Mouse (Mus musculus): Measurements from ENCODE around the gene Slc27a3. TPM values are rescaled to one million over a fixed set of nuclear protein-coding genes. Genes with fewer than 3 reads are reported as not detected.

The Slc27a3 gene
- polyA plus RNA-seq, 1 experiment, result 10.4 TPM

GRCm38 (mm10) chr3:90412312-90413010 is 22.7 kb upstream of the Slc27a3 start:
- Histone ChIP-seq H3K4me1 (ENCODE audit: control insufficient read depth, insufficient read depth, insufficient read length) (no peaks in the 10 kb centered on the region), H3K27me3 (ENCODE audit: control insufficient read depth, insufficient read depth, low read length) (no peaks in the 10 kb centered on the region), H3K4me3 (ENCODE audit: extremely low read depth, insufficient read depth, insufficient read length) (no peak overlapping the region), H3K36me3 (ENCODE audit: control insufficient read depth, insufficient read depth, low read length) (peaks cover 21% of the 10 kb centered on the region), H3K27ac (ENCODE audit: insufficient read depth, low read length) (no peak overlapping the region)
- WGBS, result 57% methylated on average over 5 of the region's 5 CpGs
- TF ChIP-seq POLR2A (IDR thresholded peaks at IDR 0.05; ENCODE audit: low read depth, low read length) (no peak), CTCF (IDR thresholded peaks at IDR 0.05; ENCODE audit: extremely low read depth, insufficient read depth, insufficient read length, insufficient replicate concordance) (peak; percentile 95; the same call in 1 of the 2 replicates)
- peak in 1 of 2 experiments; percentile 62 for DNase-seq (ENCODE audit: low read depth in 1 of 2, low spot score in 2 of 2)

GRCm38 (mm10) chr3:90408721-90409120 is 19.0 kb upstream of the Slc27a3 start:
- H3K27me3 ChIP-seq (ENCODE audit: control insufficient read depth, insufficient read depth, low read length), result no peaks in the 10 kb centered on the region
- no peak for DNase-seq (ENCODE audit: low read depth in 1 of 2, low spot score in 2 of 2)
- WGBS, result 57% methylated on average over 3 of the region's 3 CpGs
- H3K36me3 ChIP-seq (ENCODE audit: control insufficient read depth, insufficient read depth, low read length), result peaks cover 27% of the 10 kb centered on the region
- TF ChIP-seq CTCF (IDR thresholded peaks at IDR 0.05; ENCODE audit: extremely low read depth, insufficient read depth, insufficient read length, insufficient replicate concordance) (no peak), POLR2A (IDR thresholded peaks at IDR 0.05; ENCODE audit: low read depth, low read length) (no peak)
- H3K27ac ChIP-seq (ENCODE audit: insufficient read depth, low read length), result no peak overlapping the region
- H3K4me3 ChIP-seq (ENCODE audit: extremely low read depth, insufficient read depth, insufficient read length), result no peak overlapping the region
- H3K4me1 ChIP-seq (ENCODE audit: control insufficient read depth, insufficient read depth, insufficient read length), result no peaks in the 10 kb centered on the region

GRCm38 (mm10) chr3:90406414-90406813 is 16.7 kb upstream of the Slc27a3 start:
- no peaks in the 10 kb centered on the region for H3K27me3 ChIP-seq (ENCODE audit: control insufficient read depth, insufficient read depth, low read length)
- H3K27ac ChIP-seq (ENCODE audit: insufficient read depth, low read length), result no peak overlapping the region
- no peak for DNase-seq (ENCODE audit: low read depth in 1 of 2, low spot score in 2 of 2)
- H3K4me3 ChIP-seq (ENCODE audit: extremely low read depth, insufficient read depth, insufficient read length), result no peak overlapping the region
- 98% methylated on average over 5 of the region's 5 CpGs for WGBS
- H3K36me3 ChIP-seq (ENCODE audit: control insufficient read depth, insufficient read depth, low read length), result peaks cover 45% of the 10 kb centered on the region
- no peak for TF ChIP-seq CTCF (IDR thresholded peaks at IDR 0.05; ENCODE audit: extremely low read depth, insufficient read depth, insufficient read length, insufficient replicate concordance)
- no peak for TF ChIP-seq POLR2A (IDR thresholded peaks at IDR 0.05; ENCODE audit: low read depth, low read length)
- no peaks in the 10 kb centered on the region for H3K4me1 ChIP-seq (ENCODE audit: control insufficient read depth, insufficient read depth, insufficient read length)

- no peaks in the 10 kb centered on the region for H3K4me1 ChIP-seq (ENCODE audit: control insufficient read depth, insufficient read depth, insufficient read length)
- WGBS, result 92% methylated on average over 4 of the region's 4 CpGs
- H3K4me3 ChIP-seq (ENCODE audit: extremely low read depth, insufficient read depth, insufficient read length), result no peak overlapping the region
- DNase-seq (ENCODE audit: low read depth in 1 of 2, low spot score in 2 of 2), result no peak
- H3K27me3 ChIP-seq (ENCODE audit: control insufficient read depth, insufficient read depth, low read length), result no peaks in the 10 kb centered on the region
- TF ChIP-seq POLR2A (IDR thresholded peaks at IDR 0.05; ENCODE audit: low read depth, low read length) (no peak), CTCF (IDR thresholded peaks at IDR 0.05; ENCODE audit: extremely low read depth, insufficient read depth, insufficient read length, insufficient replicate concordance) (no peak)
- H3K27ac ChIP-seq (ENCODE audit: insufficient read depth, low read length), result no peak overlapping the region
- peaks cover 56% of the 10 kb centered on the region for H3K36me3 ChIP-seq (ENCODE audit: control insufficient read depth, insufficient read depth, low read length)
These were observed 14.9 kb upstream of the Slc27a3 start for GRCm38 (mm10) chr3:90404609-90405008.

GRCm38 (mm10) chr3:90404121-90404520 is 14.4 kb upstream of the Slc27a3 start:
- Histone ChIP-seq H3K4me1 (ENCODE audit: control insufficient read depth, insufficient read depth, insufficient read length) (no peaks in the 10 kb centered on the region), H3K4me3 (ENCODE audit: extremely low read depth, insufficient read depth, insufficient read length) (no peak overlapping the region), H3K36me3 (ENCODE audit: control insufficient read depth, insufficient read depth, low read length) (peaks cover 56% of the 10 kb centered on the region), H3K27me3 (ENCODE audit: control insufficient read depth, insufficient read depth, low read length) (no peaks in the 10 kb centered on the region), H3K27ac (ENCODE audit: insufficient read depth, low read length) (no peak overlapping the region)
- 90% methylated on average over 3 of the region's 3 CpGs for WGBS
- no peak for DNase-seq (ENCODE audit: low read depth in 1 of 2, low spot score in 2 of 2)
- TF ChIP-seq CTCF (IDR thresholded peaks at IDR 0.05; ENCODE audit: extremely low read depth, insufficient read depth, insufficient read length, insufficient replicate concordance) (no peak), POLR2A (IDR thresholded peaks at IDR 0.05; ENCODE audit: low read depth, low read length) (no peak)

GRCm38 (mm10) chr3:90400993-90401392 is 11.3 kb upstream of the Slc27a3 start:
- H3K27me3 ChIP-seq (ENCODE audit: control insufficient read depth, insufficient read depth, low read length), result no peaks in the 10 kb centered on the region
- H3K36me3 ChIP-seq (ENCODE audit: control insufficient read depth, insufficient read depth, low read length), result peaks cover 41% of the 10 kb centered on the region
- no peak for DNase-seq (ENCODE audit: low read depth in 1 of 2, low spot score in 2 of 2)
- 88% methylated on average over 4 of the region's 4 CpGs for WGBS
- no peak overlapping the region for H3K27ac ChIP-seq (ENCODE audit: insufficient read depth, low read length)
- H3K4me1 ChIP-seq (ENCODE audit: control insufficient read depth, insufficient read depth, insufficient read length), result no peaks in the 10 kb centered on the region
- TF ChIP-seq POLR2A (IDR thresholded peaks at IDR 0.05; ENCODE audit: low read depth, low read length) (no peak), CTCF (IDR thresholded peaks at IDR 0.05; ENCODE audit: extremely low read depth, insufficient read depth, insufficient read length, insufficient replicate concordance) (no peak)
- no peak overlapping the region for H3K4me3 ChIP-seq (ENCODE audit: extremely low read depth, insufficient read depth, insufficient read length)

DNA sequence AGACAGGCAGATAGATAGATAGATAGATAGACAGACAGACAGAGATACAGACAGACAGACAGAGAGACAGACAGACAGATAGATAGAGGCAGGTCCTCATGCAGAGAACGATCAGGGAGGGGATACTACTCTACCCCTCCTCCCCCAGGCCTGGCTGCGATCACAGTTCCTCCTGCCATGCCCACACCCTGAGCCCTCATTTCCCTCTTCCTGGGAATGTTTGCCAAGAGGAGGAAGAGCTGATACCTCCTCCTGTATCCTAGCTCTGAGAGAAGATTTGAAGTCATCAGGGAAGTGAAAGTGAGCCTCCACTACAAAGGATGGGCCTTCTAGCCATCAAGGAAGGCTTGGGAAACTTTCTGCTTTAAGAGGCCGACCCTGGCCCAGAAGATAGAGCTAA is 5.9 kb upstream of the Slc27a3 start:
- Histone ChIP-seq H3K4me3 (ENCODE audit: extremely low read depth, insufficient read depth, insufficient read length) (no peak overlapping the region), H3K4me1 (ENCODE audit: control insufficient read depth, insufficient read depth, insufficient read length) (no peaks in the 10 kb centered on the region), H3K27me3 (ENCODE audit: control insufficient read depth, insufficient read depth, low read length) (no peaks in the 10 kb centered on the region), H3K27ac (ENCODE audit: insufficient read depth, low read length) (no peak overlapping the region), H3K36me3 (ENCODE audit: control insufficient read depth, insufficient read depth, low read length) (peaks cover 28% of the 10 kb centered on the region)
- DNase-seq (ENCODE audit: low read depth in 1 of 2, low spot score in 2 of 2), result no peak
- TF ChIP-seq CTCF (IDR thresholded peaks at IDR 0.05; ENCODE audit: extremely low read depth, insufficient read depth, insufficient read length, insufficient replicate concordance) (no peak), POLR2A (IDR thresholded peaks at IDR 0.05; ENCODE audit: low read depth, low read length) (no peak)
- WGBS, result 75% methylated on average over 3 of the region's 3 CpGs
